Mouse (Mus musculus): ENCODE data around the gene Maob. TPM values are rescaled to one million over a fixed set of nuclear protein-coding genes. Genes with fewer than 3 reads are reported as not detected.

Maob gene
- total RNA-seq (2023): not detected

GRCm38 (mm10) chrX:16817261-16817769, at the start of gene Maob:
TSS of gene Maob (minus strand) at chrX:16817366.

Other genes with a start within 250 kb of the Maob start
- 0.26 TPM for gene Maoa, start 197.7 kb downstream of the Maob start, total RNA-seq (2023)
- gene Ndp, start 94.4 kb upstream of the Maob start, total RNA-seq (2023): not detected

Measured in CD4-positive naive resting alpha-beta T cell, adult 76 days (primary cell).